Mouse (Mus musculus) small intestine, adult 2 months (tissue): Measurements from ENCODE around the gene Parpbp.

Experiments
- CTCF ChIP-seq: fragments of 200-500 bp; IDR thresholded peaks from 2 replicates; pipeline ENCODE4 v1.5.1; 2012; ENCODE audit warnings: low read depth, mild to moderate bottlenecking, control low read depth, inconsistent platforms, low read length, moderate library complexity, mixed read lengths; ENCODE audit not compliant: insufficient replicate concordance, insufficient read length; ENCODE audit errors: extremely low read depth
- POLR2A ChIP-seq: fragments of 200-500 bp; IDR thresholded peaks from 2 replicates; pipeline ENCODE4 v1.6.1; 2012; ENCODE audit warnings: low read depth, mild to moderate bottlenecking, control low read depth, inconsistent platforms, low read length, moderate library complexity

DNA sequence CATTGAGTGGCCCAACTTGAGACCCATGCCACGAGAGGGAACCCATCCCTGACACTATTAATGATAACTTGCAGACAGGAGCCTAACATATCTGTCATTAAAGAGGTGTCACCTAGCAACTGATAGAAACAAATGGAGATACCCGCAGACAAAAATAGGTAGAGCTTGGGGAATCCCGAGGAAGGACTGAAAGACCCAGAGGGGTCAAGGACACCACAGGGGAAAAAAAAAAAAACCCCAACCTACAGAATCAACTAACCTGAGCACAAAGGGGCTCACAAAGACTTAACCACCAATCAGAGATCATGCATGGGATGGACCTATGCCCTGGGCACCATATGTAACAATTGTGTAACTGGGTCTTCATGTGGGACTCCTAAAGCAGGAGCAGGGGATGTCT lies 79.4 kb downstream of the Parpbp start:
- TF ChIP-seq CTCF, result no peak
- no peak for TF ChIP-seq POLR2A
